Mouse (Mus musculus): ENCODE measurements around the gene Eif2s1. TPM values are rescaled to one million over a fixed set of nuclear protein-coding genes. Genes with fewer than 3 reads are reported as not detected.

Gene Eif2s1
- polyA plus RNA-seq, 1 experiment from 2014 or later: 327 TPM

DNA sequence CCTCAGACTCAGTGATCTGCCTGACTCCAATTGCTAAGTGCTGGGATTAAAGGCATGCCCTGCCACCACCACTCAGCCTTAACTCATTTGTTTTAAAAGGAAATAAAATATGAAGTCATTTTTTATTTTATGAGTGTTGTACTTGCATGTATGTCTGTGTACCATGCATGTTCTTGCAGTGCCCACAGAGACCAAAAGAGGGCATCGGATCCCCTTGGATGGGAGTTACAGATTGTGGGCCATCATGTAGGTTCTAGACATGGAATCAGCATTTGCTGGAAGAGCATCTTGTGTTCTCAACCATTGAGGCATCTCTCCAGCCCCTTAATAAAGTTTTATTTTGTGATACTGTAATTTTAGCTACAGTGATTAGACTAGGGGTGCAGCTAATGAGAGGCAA, 3.8 kb downstream of the Eif2s1 start:
- DNase-seq (ENCODE audit: low spot score): no peak
- Histone ChIP-seq H3K9me3 (ENCODE audit: control insufficient read depth, low read length) (no peaks in the 10 kb centered on the region), H3K4me3 (ENCODE audit: low read depth, low read length) (no peak overlapping the region), H3K36me3 (ENCODE audit: control insufficient read depth, insufficient read depth, low read length) (peaks cover 4% of the 10 kb centered on the region; the same call in 1 of the 2 replicates), H3K9ac (ENCODE audit: low read depth, low read length) (no peak overlapping the region), H3K27ac (ENCODE audit: low read depth, low read length) (no peak overlapping the region), H3K4me2 (no peak overlapping the region), H3K27me3 (replicated peaks; ENCODE audit: control insufficient read depth, insufficient read depth, low read length) (no peaks in the 10 kb centered on the region), H3K4me1 (replicated peaks; ENCODE audit: control insufficient read depth, insufficient read depth, low read length) (no peaks in the 10 kb centered on the region; the same call in none of the 2 replicates)
- WGBS: 95% methylated on average over 1 of the region's 1 CpGs
- ATAC-seq (replicated peaks; ENCODE audit: low FRiP score): no peak

DNA sequence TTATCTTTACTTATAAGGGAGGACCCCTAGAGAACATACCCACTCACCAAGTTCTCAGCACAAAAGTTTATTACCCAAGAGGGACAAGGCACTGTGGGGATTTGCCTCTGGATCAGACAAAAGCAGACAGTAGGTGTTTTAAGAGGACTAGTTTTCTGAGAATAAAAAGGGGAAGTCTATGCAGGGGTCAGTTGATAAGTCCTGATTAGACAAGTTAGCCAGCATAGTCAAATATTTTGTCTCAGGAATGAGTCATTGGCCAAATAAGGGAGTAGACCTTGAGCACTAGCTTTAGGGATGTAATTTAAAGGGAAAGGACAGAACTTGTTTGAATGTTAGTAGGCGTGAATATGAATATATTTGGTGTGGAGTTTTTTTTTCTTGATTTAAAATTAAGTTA, 6.5 kb downstream of the Eif2s1 start:
- DNase-seq (ENCODE audit: low spot score) (no peak), ATAC-seq (replicated peaks; ENCODE audit: low FRiP score) (no peak)
- Histone ChIP-seq H3K4me2 (no peak overlapping the region), H3K27ac (ENCODE audit: low read depth, low read length) (no peak overlapping the region), H3K36me3 (ENCODE audit: control insufficient read depth, insufficient read depth, low read length) (peaks cover 8% of the 10 kb centered on the region), H3K4me3 (ENCODE audit: low read depth, low read length) (no peak overlapping the region), H3K27me3 (replicated peaks; ENCODE audit: control insufficient read depth, insufficient read depth, low read length) (no peaks in the 10 kb centered on the region), H3K4me1 (replicated peaks; ENCODE audit: control insufficient read depth, insufficient read depth, low read length) (no peaks in the 10 kb centered on the region; the same call in none of the 2 replicates), H3K9ac (ENCODE audit: low read depth, low read length) (no peak overlapping the region), H3K9me3 (ENCODE audit: control insufficient read depth, low read length) (no peaks in the 10 kb centered on the region)
- 90% methylated on average over 1 of the region's 1 CpGs for WGBS

DNA sequence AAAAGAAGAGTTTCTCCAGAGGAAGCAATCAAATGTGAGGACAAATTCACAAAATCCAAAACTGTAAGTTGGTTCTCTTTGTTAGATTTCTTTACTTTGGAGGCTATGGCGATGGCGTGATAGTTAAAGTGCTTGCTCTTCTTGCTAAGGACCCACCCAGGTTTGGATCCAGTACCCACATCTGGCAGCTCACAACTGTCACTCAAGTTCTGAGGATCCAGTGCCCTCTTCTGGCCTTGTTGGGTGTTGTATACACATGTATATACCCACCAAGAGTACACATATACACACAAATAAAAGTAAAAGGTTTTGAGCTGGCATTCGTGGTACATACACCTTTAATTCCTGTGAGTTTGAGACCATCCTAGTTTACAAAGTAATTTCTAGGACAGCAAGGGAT, 13.0 kb downstream of the Eif2s1 start:
- Histone ChIP-seq H3K27ac (ENCODE audit: low read depth, low read length) (no peak overlapping the region), H3K4me2 (no peak overlapping the region), H3K4me3 (ENCODE audit: low read depth, low read length) (no peak overlapping the region), H3K27me3 (replicated peaks; ENCODE audit: control insufficient read depth, insufficient read depth, low read length) (no peaks in the 10 kb centered on the region), H3K36me3 (ENCODE audit: control insufficient read depth, insufficient read depth, low read length) (peaks cover 21% of the 10 kb centered on the region), H3K9me3 (ENCODE audit: control insufficient read depth, low read length) (no peaks in the 10 kb centered on the region), H3K4me1 (replicated peaks; ENCODE audit: control insufficient read depth, insufficient read depth, low read length) (no peaks in the 10 kb centered on the region), H3K9ac (ENCODE audit: low read depth, low read length) (no peak overlapping the region)
- 91% methylated on average over 3 of the region's 3 CpGs for WGBS
- DNase-seq (ENCODE audit: low spot score) (no peak), ATAC-seq (replicated peaks; ENCODE audit: low FRiP score) (no peak)

DNA sequence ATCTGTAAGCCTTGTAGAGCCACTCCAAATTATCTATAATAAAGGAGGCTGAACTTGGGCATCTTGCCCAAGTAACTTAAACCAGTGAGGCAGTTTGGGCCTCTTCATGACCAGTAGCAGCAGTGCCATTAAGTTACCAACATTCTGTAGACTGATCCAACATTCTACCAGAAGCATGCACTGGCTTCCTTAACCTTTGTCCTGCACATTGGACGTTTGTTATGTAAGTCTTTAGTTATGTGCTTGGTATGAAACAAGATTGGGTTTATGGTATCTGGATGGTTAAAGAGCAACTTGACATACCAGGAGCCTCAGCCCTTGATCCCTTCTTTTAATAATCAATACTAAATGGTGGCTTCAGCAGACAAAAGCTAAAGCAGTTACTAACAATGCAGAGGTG, 28.4 kb downstream of the Eif2s1 start:
- ATAC-seq (replicated peaks; ENCODE audit: low FRiP score): no peak
- H3K27me3 ChIP-seq (replicated peaks; ENCODE audit: control insufficient read depth, insufficient read depth, low read length): no peaks in the 10 kb centered on the region
- H3K4me1 ChIP-seq (replicated peaks; ENCODE audit: control insufficient read depth, insufficient read depth, low read length): no peaks in the 10 kb centered on the region
- H3K27ac ChIP-seq (ENCODE audit: low read depth, low read length): no peak overlapping the region
- no peak for DNase-seq (ENCODE audit: low spot score)
- no peak overlapping the region for H3K9ac ChIP-seq (ENCODE audit: low read depth, low read length)
- H3K36me3 ChIP-seq (ENCODE audit: control insufficient read depth, insufficient read depth, low read length): peaks cover 12% of the 10 kb centered on the region; the same call in 1 of the 2 replicates
- peaks cover 3% of the 10 kb centered on the region; the same call in 1 of the 2 replicates for H3K9me3 ChIP-seq (ENCODE audit: control insufficient read depth, low read length)
- no peak overlapping the region for H3K4me3 ChIP-seq (ENCODE audit: low read depth, low read length)
- 58% methylated on average over 1 of the region's 1 CpGs for WGBS
- H3K4me2 ChIP-seq: no peak overlapping the region

DNA sequence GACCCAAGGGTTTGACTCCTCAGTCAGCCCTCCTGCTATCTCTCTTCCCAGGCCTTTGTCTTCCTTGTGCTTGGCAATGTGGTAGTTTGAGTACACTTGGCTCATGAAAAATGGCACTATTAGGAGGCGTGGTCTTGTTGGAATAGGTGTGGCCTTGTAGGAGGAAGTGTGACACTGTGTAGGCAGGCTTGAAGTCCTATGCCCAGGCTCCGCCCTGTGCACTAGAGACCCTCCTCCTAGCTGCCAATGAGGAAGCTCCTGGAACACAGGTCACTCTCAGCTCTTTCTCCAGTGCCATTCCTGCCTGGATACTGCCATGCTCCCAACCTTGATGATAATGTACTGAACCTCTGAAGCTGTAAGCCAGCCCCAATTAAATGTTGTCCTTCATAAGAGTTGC, 29.5 kb downstream of the Eif2s1 start:
- DNase-seq (ENCODE audit: low spot score): no peak
- peaks cover 3% of the 10 kb centered on the region; the same call in 1 of the 2 replicates for H3K9me3 ChIP-seq (ENCODE audit: control insufficient read depth, low read length)
- no peak for ATAC-seq (replicated peaks; ENCODE audit: low FRiP score)
- no peak overlapping the region for H3K4me3 ChIP-seq (ENCODE audit: low read depth, low read length)
- no peak overlapping the region for H3K9ac ChIP-seq (ENCODE audit: low read depth, low read length)
- no peak overlapping the region for H3K4me2 ChIP-seq
- peaks cover 8% of the 10 kb centered on the region; the same call in 1 of the 2 replicates for H3K36me3 ChIP-seq (ENCODE audit: control insufficient read depth, insufficient read depth, low read length)
- H3K27ac ChIP-seq (ENCODE audit: low read depth, low read length): no peak overlapping the region
- no peaks in the 10 kb centered on the region for H3K4me1 ChIP-seq (replicated peaks; ENCODE audit: control insufficient read depth, insufficient read depth, low read length)
- H3K27me3 ChIP-seq (replicated peaks; ENCODE audit: control insufficient read depth, insufficient read depth, low read length): no peaks in the 10 kb centered on the region
- WGBS: 79% methylated on average over 2 of the region's 2 CpGs

DNA sequence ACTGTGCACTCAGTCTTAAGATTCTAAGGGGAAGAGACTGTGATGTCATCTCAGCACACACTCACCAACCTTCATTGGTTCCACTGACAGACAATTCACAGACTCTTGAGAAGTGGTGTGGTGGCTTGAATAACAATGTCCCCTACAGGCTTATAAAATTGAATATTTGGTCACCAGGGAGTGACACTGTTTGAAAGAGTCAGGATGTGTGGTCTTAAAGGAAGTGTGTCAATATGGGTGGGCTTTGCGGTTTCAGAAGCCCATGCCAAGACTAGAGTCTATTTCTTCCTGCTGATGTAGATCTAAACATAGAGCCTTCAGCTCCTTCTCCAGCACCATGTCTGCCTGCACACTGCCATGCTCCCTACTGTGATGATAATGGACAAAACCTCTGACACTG, 36.2 kb downstream of the Eif2s1 start:
- 81% methylated on average over 1 of the region's 1 CpGs for WGBS
- ATAC-seq (replicated peaks; ENCODE audit: low FRiP score) (no peak), DNase-seq (ENCODE audit: low spot score) (no peak)
- no peak overlapping the region for H3K27ac ChIP-seq (ENCODE audit: low read depth, low read length)
- H3K4me3 ChIP-seq (ENCODE audit: low read depth, low read length): no peak overlapping the region
- H3K27me3 ChIP-seq (replicated peaks; ENCODE audit: control insufficient read depth, insufficient read depth, low read length): no peaks in the 10 kb centered on the region
- no peak overlapping the region for H3K9ac ChIP-seq (ENCODE audit: low read depth, low read length)
- no peaks in the 10 kb centered on the region for H3K4me1 ChIP-seq (replicated peaks; ENCODE audit: control insufficient read depth, insufficient read depth, low read length)
- no peaks in the 10 kb centered on the region for H3K36me3 ChIP-seq (ENCODE audit: control insufficient read depth, insufficient read depth, low read length)
- no peak overlapping the region for H3K4me2 ChIP-seq
- no peaks in the 10 kb centered on the region for H3K9me3 ChIP-seq (ENCODE audit: control insufficient read depth, low read length)

DNA sequence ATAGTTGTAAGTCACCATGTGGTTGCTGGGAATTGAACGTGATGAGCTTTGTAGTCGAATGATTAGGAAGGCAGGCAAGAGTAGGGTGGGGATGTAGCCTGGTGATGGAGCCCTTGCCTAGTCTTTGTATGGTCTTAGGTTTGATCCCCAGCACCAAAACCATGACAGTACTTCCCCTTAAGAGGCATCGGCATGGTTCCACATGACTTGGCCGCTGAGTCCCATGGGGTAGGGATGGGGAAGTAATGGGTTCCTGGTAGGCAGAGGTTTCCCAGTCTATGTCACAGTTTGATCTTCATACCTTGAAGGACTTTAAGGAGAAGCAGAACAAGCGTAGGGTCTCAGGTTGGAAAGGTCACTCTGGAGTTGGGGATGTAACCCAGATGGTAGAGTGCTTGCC, 39.8 kb downstream of the Eif2s1 start:
- Histone ChIP-seq H3K4me2 (no peak overlapping the region), H3K36me3 (ENCODE audit: control insufficient read depth, insufficient read depth, low read length) (no peaks in the 10 kb centered on the region)

DNA sequence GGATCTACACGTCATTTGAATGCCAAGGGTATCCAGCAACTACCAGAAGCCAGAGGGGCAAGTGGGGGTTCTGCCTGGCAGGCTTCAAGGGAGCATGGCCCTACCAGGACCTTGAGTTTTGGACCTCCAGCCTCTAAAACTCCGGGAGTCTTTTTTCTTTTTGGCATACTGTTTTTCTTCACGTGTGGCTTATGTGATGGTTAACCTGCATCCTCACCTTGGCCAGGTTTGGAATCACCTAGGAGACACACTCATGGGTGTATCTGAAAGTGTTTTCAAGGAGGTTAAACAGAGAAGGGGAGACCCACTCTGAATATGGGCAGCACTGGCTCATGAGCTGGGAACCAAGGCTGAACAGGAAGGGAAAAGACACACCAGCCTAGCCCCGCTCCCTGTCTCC, 41.7 kb downstream of the Eif2s1 start:
- H3K27ac ChIP-seq (ENCODE audit: low read depth, low read length): no peak overlapping the region
- peaks cover 8% of the 10 kb centered on the region for H3K4me1 ChIP-seq (replicated peaks; ENCODE audit: control insufficient read depth, insufficient read depth, low read length)
- H3K4me2 ChIP-seq: no peak overlapping the region
- 84% methylated on average over 4 of the region's 4 CpGs for WGBS
- H3K9ac ChIP-seq (ENCODE audit: low read depth, low read length): no peak overlapping the region
- H3K27me3 ChIP-seq (replicated peaks; ENCODE audit: control insufficient read depth, insufficient read depth, low read length): peaks cover 3% of the 10 kb centered on the region; the same call in 1 of the 2 replicates
- H3K36me3 ChIP-seq (ENCODE audit: control insufficient read depth, insufficient read depth, low read length): no peaks in the 10 kb centered on the region
- no peak for DNase-seq (ENCODE audit: low spot score)
- ATAC-seq (replicated peaks; ENCODE audit: low FRiP score): no peak
- no peak overlapping the region for H3K4me3 ChIP-seq (ENCODE audit: low read depth, low read length)
- H3K9me3 ChIP-seq (ENCODE audit: control insufficient read depth, low read length): no peaks in the 10 kb centered on the region

More for the DNA sequence above, 39.8 kb downstream of the Eif2s1 start:
- 76% methylated on average over 5 of the region's 5 CpGs for WGBS
- Histone ChIP-seq H3K9ac (ENCODE audit: low read depth, low read length) (no peak overlapping the region), H3K27ac (ENCODE audit: low read depth, low read length) (no peak overlapping the region), H3K9me3 (ENCODE audit: control insufficient read depth, low read length) (no peaks in the 10 kb centered on the region), H3K4me1 (replicated peaks; ENCODE audit: control insufficient read depth, insufficient read depth, low read length) (no peaks in the 10 kb centered on the region), H3K4me3 (ENCODE audit: low read depth, low read length) (no peak overlapping the region), H3K27me3 (replicated peaks; ENCODE audit: control insufficient read depth, insufficient read depth, low read length) (no peaks in the 10 kb centered on the region)
- ATAC-seq (replicated peaks; ENCODE audit: low FRiP score) (no peak), DNase-seq (ENCODE audit: low spot score) (no peak)

DNA sequence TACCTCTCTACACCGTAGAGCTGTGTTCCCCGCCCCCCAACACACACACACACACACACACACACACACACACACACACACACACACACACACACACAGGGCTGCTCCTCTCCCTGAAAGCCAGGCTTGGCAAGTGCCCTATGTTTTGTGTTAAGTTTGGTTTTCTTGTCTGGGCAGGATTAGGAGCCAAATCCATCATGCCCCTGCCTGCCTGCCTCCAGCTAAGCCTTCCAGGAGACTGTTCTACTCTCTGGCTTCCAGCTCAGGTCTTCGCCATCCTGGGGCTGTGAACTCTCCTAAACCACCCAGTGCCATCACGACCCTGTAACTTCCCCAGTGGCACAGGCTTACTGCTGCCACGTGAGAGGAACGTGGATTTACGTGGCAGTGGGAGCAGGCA, 42.9 kb downstream of the Eif2s1 start:
- Histone ChIP-seq H3K9ac (ENCODE audit: low read depth, low read length) (no peak overlapping the region), H3K36me3 (ENCODE audit: control insufficient read depth, insufficient read depth, low read length) (no peaks in the 10 kb centered on the region), H3K27me3 (replicated peaks; ENCODE audit: control insufficient read depth, insufficient read depth, low read length) (peaks cover 3% of the 10 kb centered on the region; the same call in 1 of the 2 replicates), H3K4me1 (replicated peaks; ENCODE audit: control insufficient read depth, insufficient read depth, low read length) (peaks cover 8% of the 10 kb centered on the region), H3K4me3 (ENCODE audit: low read depth, low read length) (no peak overlapping the region), H3K4me2 (peak overlapping the region; percentile 46), H3K27ac (ENCODE audit: low read depth, low read length) (no peak overlapping the region), H3K9me3 (ENCODE audit: control insufficient read depth, low read length) (peaks cover 3% of the 10 kb centered on the region; the same call in 1 of the 2 replicates)
- DNase-seq (ENCODE audit: low spot score) (no peak), ATAC-seq (replicated peaks; ENCODE audit: low FRiP score) (no peak)
- WGBS: 86% methylated on average over 7 of the region's 7 CpGs

Measured in liver, embryonic 11.5 days (tissue).